Mouse (Mus musculus): ENCODE data around the gene Ncoa3.

- TF ChIP-seq CTCF (IDR thresholded peaks at IDR 0.05) (no peak), POLR2A (IDR thresholded peaks at IDR 0.05; ENCODE audit: insufficient read depth, low read depth, low read length) (no peak), EP300 (IDR thresholded peaks at IDR 0.05; ENCODE audit: insufficient read depth, low read depth, low read length) (no peak)
These were observed 49.3 kb upstream of the Ncoa3 start for GRCm38 (mm10) chr2:165943113-165943512.

Measured in heart, adult 2 months (tissue).